Mouse (Mus musculus): ENCODE measurements around the gene 2900026A02Rik.

The 2900026A02Rik gene

GRCm38 (mm10) chr5:113173318-113173717 is 47.7 kb downstream of the 2900026A02Rik start:
- peak; percentile 77 for DNase-seq

- no peak for DNase-seq
Observed at GRCm38 (mm10) chr5:113171968-113172578, 49.0 kb downstream of the 2900026A02Rik start.

GRCm38 (mm10) chr5:113170064-113170754 is 50.8 kb downstream of the 2900026A02Rik start:
- no peak for DNase-seq

- DNase-seq: peak; percentile 67
Observed at GRCm38 (mm10) chr5:113167733-113168132, 53.3 kb downstream of the 2900026A02Rik start.

GRCm38 (mm10) chr5:113165481-113165880 is 55.6 kb downstream of the 2900026A02Rik start:
- DNase-seq: no peak

GRCm38 (mm10) chr5:113164873-113165441 is 56.1 kb downstream of the 2900026A02Rik start:
- DNase-seq: peak; percentile 34

GRCm38 (mm10) chr5:113164448-113164847 is 56.6 kb downstream of the 2900026A02Rik start:
- DNase-seq: no peak

- DNase-seq: no peak
Observed at GRCm38 (mm10) chr5:113163116-113163515, 57.9 kb downstream of the 2900026A02Rik start.

GRCm38 (mm10) chr5:113162699-113163098 is 58.3 kb downstream of the 2900026A02Rik start:
- no peak for DNase-seq

GRCm38 (mm10) chr5:113161576-113161975 is 59.5 kb downstream of the 2900026A02Rik start:
- no peak for DNase-seq

- DNase-seq: no peak
Observed at GRCm38 (mm10) chr5:113160320-113160719, 60.7 kb downstream of the 2900026A02Rik start.

- no peak for DNase-seq
Observed at GRCm38 (mm10) chr5:113158759-113159355, 62.2 kb downstream of the 2900026A02Rik start.

GRCm38 (mm10) chr5:113157588-113157987 is 63.4 kb downstream of the 2900026A02Rik start:
- DNase-seq: no peak

GRCm38 (mm10) chr5:113157006-113157405 is 64.0 kb downstream of the 2900026A02Rik start:
- DNase-seq: no peak

GRCm38 (mm10) chr5:113155133-113155532 is 65.9 kb downstream of the 2900026A02Rik start:
- DNase-seq: peak; percentile 81

GRCm38 (mm10) chr5:113154441-113154840 is 66.6 kb downstream of the 2900026A02Rik start:
- DNase-seq: no peak

GRCm38 (mm10) chr5:113153508-113153830 is 67.6 kb downstream of the 2900026A02Rik start:
- no peak for DNase-seq

- no peak for DNase-seq
Observed at GRCm38 (mm10) chr5:113152663-113153507, 68.2 kb downstream of the 2900026A02Rik start.

GRCm38 (mm10) chr5:113151554-113152103 is 69.4 kb downstream of the 2900026A02Rik start:
- peak; percentile 55 for DNase-seq

- no peak for DNase-seq
Observed at GRCm38 (mm10) chr5:113150871-113151553, 70.0 kb downstream of the 2900026A02Rik start.

- DNase-seq: no peak
Observed at GRCm38 (mm10) chr5:113149052-113149451, 72.0 kb downstream of the 2900026A02Rik start.

GRCm38 (mm10) chr5:113147994-113148471 is 73.0 kb downstream of the 2900026A02Rik start:
- no peak for DNase-seq
